Mouse (Mus musculus) embryonic facial prominence, embryonic 14.5 days (tissue): ENCODE measurements at regions not wholly inside any gene's neighbourhood (a gene's known extent, or its start where the extent isn't known, plus 50 kb on each side); places are given as distances from the start of the nearest gene placed in this dataset.
A peak's percentile ranks its signal among the peaks of the same experiment; 100 is the strongest.

Experiments
- ATAC-seq: fragments of 200-750 bp; cut with Nextera tagmentation; 2 replicates; pipeline ENCODE4 v1.8.0; 2017; ENCODE audit warnings: low read depth, moderate number of reproducible peaks, moderate TSS enrichment
- DNase-seq: peaks from one replicate; pipeline ENCODE4 v3.0.0-alpha.2; 2015; ENCODE audit warnings: low spot score
- H3K27ac ChIP-seq: fragments of 300-500 bp; sonication (generic); replicated peaks from 2 replicates; pipeline ENCODE4 v1.5.1; 2014; ENCODE audit warnings: low read depth, mild to moderate bottlenecking, low read length, moderate library complexity
- H3K27me3 ChIP-seq: fragments of 300-500 bp; sonication (generic); replicated peaks from 2 replicates; pipeline ENCODE4 v1.6.1; 2014; ENCODE audit warnings: low read length; ENCODE audit not compliant: control insufficient read depth, insufficient read depth
- H3K36me3 ChIP-seq: fragments of 300-500 bp; sonication (generic); 2 replicates; pipeline ENCODE4 v1.6.1; 2014; ENCODE audit warnings: low read length, mixed read lengths; ENCODE audit not compliant: control insufficient read depth, insufficient read depth
- H3K4me1 ChIP-seq: fragments of 300-500 bp; sonication (generic); 2 replicates; pipeline ENCODE4 v1.6.1; 2014; ENCODE audit warnings: antibody characterized with exemption, low read length; ENCODE audit not compliant: control insufficient read depth, insufficient read depth
- H3K4me2 ChIP-seq: fragments of 300-500 bp; sonication (generic); 2 replicates; pipeline ENCODE4 v1.6.1; 2014; ENCODE audit warnings: low read depth, mild to moderate bottlenecking, low read length, moderate library complexity, mixed read lengths
- H3K4me3 ChIP-seq: fragments of 300-500 bp; sonication (generic); 2 replicates; pipeline ENCODE4 v1.5.1; 2014; ENCODE audit warnings: low read depth, mild to moderate bottlenecking, low read length
- H3K9ac ChIP-seq: fragments of 300-500 bp; sonication (generic); 2 replicates; pipeline ENCODE4 v1.6.1; 2014; ENCODE audit warnings: low read depth, mild to moderate bottlenecking, low read length, moderate library complexity, mixed read lengths
- H3K9me3 ChIP-seq: fragments of 300-500 bp; sonication (generic); 2 replicates; pipeline ENCODE4 v1.6.1; 2016; ENCODE audit warnings: low read length; ENCODE audit not compliant: control insufficient read depth
- WGBS: fragments of 180-500 bp; shearing (Covaris S2); extraction: QIAGEN DNeasy Blood & Tissue Kit; methylation state at CpG from one replicate; pipeline ENCODE4 v1.1.7; 2014; 5-methylcytosine and 5-hydroxymethylcytosine counted together

DNA sequence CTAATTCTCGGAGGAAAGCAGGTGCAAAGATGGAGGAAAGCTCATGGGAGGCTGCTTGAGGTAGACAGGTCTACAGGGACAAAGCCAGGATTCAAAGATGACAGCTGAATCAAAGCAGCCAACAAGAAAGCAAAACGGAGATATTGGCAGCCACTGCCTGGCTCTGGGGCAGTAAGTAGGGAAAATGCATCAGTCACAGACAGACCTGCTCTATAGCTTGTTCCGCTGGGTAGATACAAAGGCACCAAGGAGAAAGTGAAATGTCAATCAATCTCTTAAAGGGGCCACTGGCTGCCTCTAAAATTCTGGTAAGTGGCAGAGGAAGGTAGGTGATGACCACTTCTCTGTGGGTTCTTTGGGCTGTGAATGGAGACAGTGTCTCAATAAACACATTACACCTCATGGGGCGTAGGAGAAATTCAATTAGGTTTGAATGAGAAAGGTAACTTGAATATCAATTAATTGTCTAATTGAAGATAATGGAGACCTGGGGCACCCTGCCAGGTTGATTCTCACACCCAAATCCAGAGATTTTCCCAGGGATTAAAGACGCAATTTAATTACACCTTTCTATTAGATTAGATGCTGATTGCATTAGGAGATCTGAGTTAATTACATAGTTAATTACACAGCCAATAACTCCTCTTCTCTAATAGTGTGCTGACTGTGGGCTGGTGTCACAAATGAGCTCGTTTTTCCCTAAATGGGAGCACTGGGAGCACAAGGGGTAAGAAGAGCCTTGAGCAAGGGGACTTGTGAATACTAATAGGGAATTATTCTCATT, 555.1 kb downstream of the Gm9195 start:
- Histone ChIP-seq H3K4me3 (no peak overlapping the region), H3K36me3 (no peaks in the 10 kb centered on the region), H3K4me1 (no peaks in the 10 kb centered on the region), H3K9me3 (no peaks in the 10 kb centered on the region), H3K27me3 (no peaks in the 10 kb centered on the region), H3K9ac (no peak overlapping the region), H3K27ac (no peak overlapping the region), H3K4me2 (no peak overlapping the region)
- DNase-seq (no peak), ATAC-seq (no peak)
- WGBS = 47% methylated on average over 6 of the region's 6 CpGs

DNA sequence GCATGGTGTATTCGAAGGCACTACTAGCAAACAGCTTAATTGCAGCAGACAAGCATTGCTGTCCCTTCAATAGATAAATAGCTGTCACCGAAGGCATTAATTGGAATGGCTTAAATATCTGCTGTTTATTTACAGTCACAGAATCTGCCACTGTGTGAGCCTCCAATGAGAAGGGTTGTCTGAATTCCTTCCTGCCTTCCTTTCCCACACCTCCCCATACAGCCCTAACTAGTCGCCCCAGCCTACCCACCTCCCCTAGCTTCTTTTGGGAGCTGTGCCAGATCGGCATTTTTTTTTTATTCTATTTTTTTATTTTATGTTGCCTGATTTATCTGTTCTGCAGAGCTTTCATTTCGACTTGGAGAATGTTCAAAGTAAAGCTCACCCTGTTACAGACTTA, 575.7 kb downstream of the Gm9195 start:
- Histone ChIP-seq H3K9ac (no peak overlapping the region), H3K27me3 (no peaks in the 10 kb centered on the region), H3K4me2 (no peak overlapping the region), H3K9me3 (no peaks in the 10 kb centered on the region), H3K4me1 (no peaks in the 10 kb centered on the region), H3K27ac (no peak overlapping the region), H3K4me3 (no peak overlapping the region), H3K36me3 (no peaks in the 10 kb centered on the region)
- no peak for DNase-seq
- 58% methylated on average over 5 of the region's 5 CpGs for WGBS
- ATAC-seq = no peak

DNA sequence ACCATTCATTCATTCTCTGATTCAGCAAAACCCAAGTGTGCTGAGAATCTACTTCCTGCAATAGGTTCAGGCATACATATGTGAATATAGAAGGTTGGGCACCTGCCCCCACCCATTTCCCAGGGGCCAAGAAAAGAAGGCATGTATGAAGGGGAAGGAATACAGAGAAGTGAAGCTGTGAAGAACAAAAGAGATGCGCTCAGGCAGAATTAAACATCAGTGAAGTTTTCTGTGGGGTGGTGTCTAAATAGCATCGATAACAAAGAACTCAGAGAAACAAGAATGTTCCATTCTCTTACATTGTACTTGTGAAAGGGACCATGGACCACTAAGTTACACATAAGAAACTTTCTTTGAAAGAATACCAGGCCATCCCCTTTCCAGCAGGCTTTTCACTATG, 580.7 kb downstream of the Gm9195 start:
- ATAC-seq (no peak), DNase-seq (no peak)
- no peaks in the 10 kb centered on the region for H3K9me3 ChIP-seq
- no peak overlapping the region for H3K4me3 ChIP-seq
- no peaks in the 10 kb centered on the region for H3K4me1 ChIP-seq
- no peak overlapping the region for H3K4me2 ChIP-seq
- H3K27ac ChIP-seq = no peak overlapping the region
- 86% methylated on average over 2 of the region's 2 CpGs for WGBS
- no peaks in the 10 kb centered on the region for H3K36me3 ChIP-seq
- no peak overlapping the region for H3K9ac ChIP-seq
- no peaks in the 10 kb centered on the region for H3K27me3 ChIP-seq

DNA sequence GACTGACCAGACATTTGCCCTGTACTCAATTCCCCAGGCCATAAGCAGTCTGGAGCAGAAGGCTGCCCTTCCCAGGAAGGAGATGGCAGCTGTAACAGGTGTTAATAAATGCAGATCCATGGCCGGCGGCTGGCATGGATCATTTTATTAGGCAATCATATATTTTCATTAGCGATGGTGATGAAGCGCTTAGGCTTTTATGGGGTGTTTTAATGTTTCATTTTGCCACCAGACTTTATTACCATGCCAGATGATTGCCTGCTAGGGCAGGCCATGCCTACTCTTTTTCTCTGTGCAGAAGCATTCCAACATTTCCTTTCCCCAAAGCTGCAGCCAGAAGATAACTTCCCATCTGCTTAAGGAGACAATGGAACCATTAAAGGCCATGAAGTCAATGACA, 596.2 kb downstream of the Gm9195 start:
- ATAC-seq (no peak), DNase-seq (no peak)
- WGBS = 87% methylated on average over 4 of the region's 4 CpGs
- no peak overlapping the region for H3K4me3 ChIP-seq
- H3K27me3 ChIP-seq = no peaks in the 10 kb centered on the region
- no peaks in the 10 kb centered on the region for H3K9me3 ChIP-seq
- H3K27ac ChIP-seq = no peak overlapping the region
- no peak overlapping the region for H3K9ac ChIP-seq
- H3K4me1 ChIP-seq = no peaks in the 10 kb centered on the region
- H3K4me2 ChIP-seq = no peak overlapping the region
- no peaks in the 10 kb centered on the region for H3K36me3 ChIP-seq

DNA sequence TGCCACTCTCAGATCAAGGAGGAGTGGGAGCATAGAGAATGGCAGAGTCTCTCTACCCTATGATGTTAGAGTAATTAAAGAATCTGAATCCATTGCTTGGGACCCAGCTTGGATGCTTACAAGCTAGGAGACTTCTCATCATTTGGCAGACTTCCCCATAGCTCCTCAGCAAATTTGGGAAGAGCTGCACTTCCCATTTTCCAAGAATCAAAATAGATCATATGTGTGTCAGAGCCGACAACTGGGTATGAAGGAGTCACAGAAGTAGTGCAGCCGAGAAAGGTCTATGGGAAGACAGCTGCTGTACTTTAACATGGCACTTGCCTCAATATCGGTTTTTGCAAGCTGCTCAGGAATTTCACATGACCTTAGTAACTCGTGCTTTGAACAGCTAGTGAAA, 596.8 kb downstream of the Gm9195 start:
- Histone ChIP-seq H3K4me2 (no peak overlapping the region), H3K36me3 (no peaks in the 10 kb centered on the region), H3K27ac (no peak overlapping the region), H3K4me1 (no peaks in the 10 kb centered on the region), H3K9me3 (no peaks in the 10 kb centered on the region), H3K4me3 (no peak overlapping the region), H3K9ac (no peak overlapping the region), H3K27me3 (no peaks in the 10 kb centered on the region)
- ATAC-seq (no peak), DNase-seq (no peak)
- 80% methylated on average over 4 of the region's 4 CpGs for WGBS

DNA sequence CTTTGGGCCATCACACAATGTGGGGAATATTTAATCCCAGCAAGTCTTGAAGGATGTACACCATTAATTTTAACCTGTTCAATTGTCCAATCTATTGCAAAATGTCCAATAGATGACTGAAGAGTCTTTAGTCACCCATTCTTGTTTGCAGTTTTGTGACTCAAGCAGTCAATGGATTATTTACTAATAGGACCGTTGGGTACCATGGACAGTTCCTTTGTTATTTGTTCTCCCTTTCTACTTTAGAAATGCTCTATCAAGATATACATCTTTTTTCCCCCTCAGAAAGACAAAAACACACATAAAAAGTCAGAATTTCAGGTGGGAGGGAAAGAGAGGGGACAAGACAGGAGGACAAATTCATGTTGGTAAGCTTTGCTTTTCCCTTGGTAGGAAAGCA, 598.3 kb downstream of the Gm9195 start:
- Histone ChIP-seq H3K4me2 (no peak overlapping the region), H3K4me1 (no peaks in the 10 kb centered on the region), H3K27ac (no peak overlapping the region), H3K4me3 (no peak overlapping the region), H3K27me3 (no peaks in the 10 kb centered on the region), H3K9ac (no peak overlapping the region), H3K9me3 (no peaks in the 10 kb centered on the region), H3K36me3 (no peaks in the 10 kb centered on the region)
- 64% methylated on average over 1 of the region's 1 CpGs for WGBS
- ATAC-seq (no peak), DNase-seq (peak; percentile 65)

DNA sequence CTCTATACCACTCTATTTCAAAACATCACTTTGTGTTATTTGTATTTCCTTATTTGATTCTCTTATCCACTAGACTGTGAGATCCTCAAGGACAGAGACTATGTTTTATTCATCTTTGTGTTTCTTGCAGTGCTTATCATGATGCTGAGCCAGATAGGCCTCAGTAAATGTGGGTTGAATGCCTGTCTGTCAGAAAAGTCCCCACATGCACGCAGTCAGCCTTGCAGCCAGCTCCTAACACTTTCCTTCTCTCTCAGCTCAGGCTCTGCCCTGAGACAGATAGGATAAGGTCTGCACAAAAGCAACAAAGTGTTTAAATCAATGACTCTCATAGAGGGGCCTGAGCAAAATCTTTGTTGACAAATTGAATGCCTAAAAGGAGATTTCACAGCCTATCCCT, 600.0 kb downstream of the Gm9195 start:
- H3K27me3 ChIP-seq = no peaks in the 10 kb centered on the region
- no peak overlapping the region for H3K4me2 ChIP-seq
- ATAC-seq (no peak), DNase-seq (no peak)
- H3K4me3 ChIP-seq = no peak overlapping the region
- no peak overlapping the region for H3K9ac ChIP-seq
- no peaks in the 10 kb centered on the region for H3K4me1 ChIP-seq
- no peaks in the 10 kb centered on the region for H3K36me3 ChIP-seq
- H3K9me3 ChIP-seq = no peaks in the 10 kb centered on the region
- H3K27ac ChIP-seq = no peak overlapping the region
- WGBS = 68% methylated on average over 1 of the region's 1 CpGs

DNA sequence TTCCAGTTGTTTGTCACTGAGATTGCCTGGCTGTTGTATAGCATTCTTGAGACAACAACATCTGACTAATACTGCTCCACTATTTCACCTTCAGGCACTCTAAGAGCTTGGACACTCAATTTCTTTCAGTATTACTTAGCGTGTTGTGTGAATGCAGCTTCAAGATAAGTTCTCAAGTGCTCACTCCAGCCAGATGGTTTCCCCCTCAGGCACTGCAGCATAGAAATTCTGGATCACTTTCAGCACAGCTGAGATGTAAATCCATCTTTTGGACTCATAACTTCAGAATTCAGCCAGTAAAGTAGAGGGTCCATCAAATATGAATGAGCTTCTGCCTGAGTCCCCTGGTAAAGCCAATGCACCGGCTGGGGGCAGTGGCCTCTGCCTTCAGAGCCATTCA, 608.8 kb downstream of the Gm9195 start:
- no peaks in the 10 kb centered on the region for H3K36me3 ChIP-seq
- 90% methylated on average over 2 of the region's 2 CpGs for WGBS
- H3K27ac ChIP-seq = no peak overlapping the region
- no peaks in the 10 kb centered on the region for H3K4me1 ChIP-seq
- H3K27me3 ChIP-seq = no peaks in the 10 kb centered on the region
- no peak overlapping the region for H3K4me3 ChIP-seq
- DNase-seq (no peak), ATAC-seq (no peak)
- no peak overlapping the region for H3K9ac ChIP-seq
- H3K4me2 ChIP-seq = no peak overlapping the region
- no peaks in the 10 kb centered on the region for H3K9me3 ChIP-seq

DNA sequence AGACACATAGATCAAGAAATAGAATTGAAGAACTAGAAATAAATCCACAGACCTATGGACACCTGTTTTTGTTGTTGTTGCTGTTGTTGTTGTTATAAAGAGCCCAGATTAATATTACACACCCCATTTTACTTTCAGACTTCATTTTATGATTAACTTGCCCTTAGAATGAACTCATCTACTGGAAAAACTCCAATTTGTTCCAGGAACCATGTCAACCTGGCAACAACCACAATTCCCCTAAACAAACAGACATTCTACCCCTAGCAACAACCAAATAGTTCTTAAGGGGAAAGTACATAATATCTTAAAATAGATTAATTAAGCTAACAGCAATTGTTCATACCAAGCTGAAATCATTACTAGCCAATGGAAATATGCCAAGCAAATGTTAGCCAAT, 646.1 kb downstream of the Gm9195 start:
- no peak overlapping the region for H3K4me2 ChIP-seq
- H3K4me1 ChIP-seq = no peaks in the 10 kb centered on the region
- no peak overlapping the region for H3K4me3 ChIP-seq
- no peaks in the 10 kb centered on the region for H3K27me3 ChIP-seq
- no peak overlapping the region for H3K27ac ChIP-seq
- DNase-seq (no peak), ATAC-seq (no peak)
- H3K36me3 ChIP-seq = no peaks in the 10 kb centered on the region
- no peaks in the 10 kb centered on the region for H3K9me3 ChIP-seq
- no peak overlapping the region for H3K9ac ChIP-seq
